Mouse (Mus musculus) hindbrain, embryonic 16.5 days (tissue): ENCODE results near the gene Brca2. TPM values are rescaled to one million over a fixed set of nuclear protein-coding genes. Genes with fewer than 3 reads are reported as not detected.

ENCODE experiments used
- ATAC-seq: fragments of 200-750 bp; cut with Nextera tagmentation; 2 replicates; pipeline ENCODE4 v1.8.0; 2017; ENCODE audit warnings: moderate TSS enrichment, moderate library complexity
- H3K27ac ChIP-seq: fragments of 300-500 bp; sonication (generic); 2 replicates; pipeline ENCODE4 v1.5.1; 2014; ENCODE audit warnings: low read depth, mild to moderate bottlenecking, control low read depth, low read length, moderate library complexity
- H3K27me3 ChIP-seq: fragments of 300-500 bp; sonication (generic); replicated peaks from 2 replicates; pipeline ENCODE4 v1.6.1; 2014; ENCODE audit warnings: low read length; ENCODE audit not compliant: control insufficient read depth, insufficient read depth
- H3K36me3 ChIP-seq: fragments of 300-500 bp; sonication (generic); 2 replicates; pipeline ENCODE4 v1.6.1; 2014; ENCODE audit warnings: mild to moderate bottlenecking, low read length, moderate library complexity, mixed read lengths; ENCODE audit not compliant: control insufficient read depth, insufficient read depth
- H3K4me1 ChIP-seq: fragments of 300-500 bp; sonication (generic); 2 replicates; pipeline ENCODE4 v1.6.1; 2014; ENCODE audit warnings: low read depth, low read length; ENCODE audit not compliant: control insufficient read depth, insufficient read depth
- H3K4me2 ChIP-seq: fragments of 300-500 bp; sonication (generic); 2 replicates; pipeline ENCODE4 v1.6.1; 2014; ENCODE audit warnings: mild to moderate bottlenecking, low read length, control low read depth, moderate library complexity
- H3K4me3 ChIP-seq: fragments of 300-500 bp; sonication (generic); 2 replicates; pipeline ENCODE4 v1.5.1; 2014; ENCODE audit warnings: mild to moderate bottlenecking, low read length, control low read depth, moderate library complexity
- H3K9ac ChIP-seq: fragments of 300-500 bp; sonication (generic); 2 replicates; pipeline ENCODE4 v1.6.1; 2014; ENCODE audit warnings: low read depth, mild to moderate bottlenecking, control low read depth, low read length, moderate library complexity
- H3K9me3 ChIP-seq: fragments of 300-500 bp; sonication (generic); 2 replicates; pipeline ENCODE4 v1.6.1; 2014; ENCODE audit warnings: mild to moderate bottlenecking, low read length, moderate library complexity; ENCODE audit not compliant: control insufficient read depth
- WGBS: fragments of 180-500 bp; shearing (Covaris S2); extraction: QIAGEN DNeasy Blood & Tissue Kit; methylation state at CpG from one replicate; pipeline ENCODE4 v1.1.7; 2014; 5-methylcytosine and 5-hydroxymethylcytosine counted together
- polyA plus RNA-seq: library from polyadenylated mRNA; unstranded; fragments of >200 nt; fragmentation: Nextera tagmentation; extraction: Ambion mirVana; gene quantifications from 2 replicates; pipeline ENCODE4 v1.2.1, GENCODE M21; 2015

Gene Brca2
- polyA plus RNA-seq, 1 experiment from 2014 or later = 11.4 TPM

- Histone ChIP-seq H3K4me3 (peak overlapping the region; percentile 92), H3K4me1 (peaks cover 12% of the 10 kb centered on the region), H3K4me2 (peak overlapping the region; percentile 98), H3K9ac (no peak overlapping the region), H3K9me3 (no peaks in the 10 kb centered on the region), H3K27ac (no peak overlapping the region), H3K27me3 (no peaks in the 10 kb centered on the region), H3K36me3 (no peaks in the 10 kb centered on the region)
- no peak for ATAC-seq
- WGBS = 78% methylated on average over 13 of the region's 13 CpGs
Observed at GRCm38 (mm10) chr5:150592186-150592903, 69.9 kb downstream of the Brca2 start.

- peak; percentile 63 for ATAC-seq
- Histone ChIP-seq H3K9ac (peak overlapping the region; percentile 90), H3K4me1 (peaks cover 12% of the 10 kb centered on the region), H3K9me3 (no peaks in the 10 kb centered on the region), H3K4me3 (peak overlapping the region; percentile 92), H3K27me3 (no peaks in the 10 kb centered on the region), H3K36me3 (no peaks in the 10 kb centered on the region), H3K27ac (peak overlapping the region; percentile 69), H3K4me2 (peak overlapping the region; percentile 98)
- 11% methylated on average over 37 of the region's 40 CpGs for WGBS
Observed at GRCm38 (mm10) chr5:150592904-150593755, 70.7 kb downstream of the Brca2 start.

DNA sequence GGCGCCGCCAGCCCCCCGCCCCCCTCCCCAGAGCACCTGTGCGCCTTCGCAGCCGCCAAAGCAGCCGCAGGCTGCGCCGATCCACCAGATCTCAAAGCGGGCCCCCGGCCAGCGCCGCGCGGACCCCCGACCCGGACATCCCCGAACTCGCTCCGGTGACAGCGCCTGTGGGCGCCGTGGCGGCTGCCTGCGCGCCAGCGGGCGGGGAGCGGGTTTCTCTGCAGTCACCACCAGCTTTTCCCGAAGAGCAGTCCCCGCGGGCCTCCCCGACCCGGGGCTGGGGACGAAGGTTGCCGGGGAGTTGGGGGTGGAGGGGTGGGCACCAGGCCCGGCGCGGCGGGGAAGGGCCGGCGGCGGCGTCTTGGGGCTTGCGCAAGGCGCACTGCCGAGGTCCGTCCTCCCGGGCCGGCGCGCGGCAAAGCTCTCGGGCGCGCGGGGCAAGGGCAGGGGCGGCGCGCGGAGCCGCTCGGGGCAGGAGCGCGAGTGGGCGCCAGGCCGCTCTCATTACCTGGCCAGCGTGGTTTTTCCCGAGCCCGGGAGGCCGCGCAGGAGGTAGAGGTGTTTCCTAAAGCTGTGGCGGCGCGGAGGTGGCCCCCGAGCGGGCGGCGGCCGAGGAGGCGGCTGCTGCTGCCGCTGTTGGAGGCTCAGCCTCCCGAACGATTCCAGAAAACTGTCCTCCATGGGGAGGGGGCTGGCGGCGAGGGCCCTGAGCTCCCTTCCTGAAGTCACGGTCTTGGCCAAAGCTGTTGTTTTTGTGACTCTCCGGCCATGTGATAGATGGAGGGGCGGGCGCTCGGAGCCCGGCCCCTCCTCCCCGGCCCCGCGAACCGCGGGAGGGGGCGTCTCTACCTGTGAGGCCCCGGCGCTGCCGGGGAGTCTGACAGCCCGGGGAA, 71.6 kb downstream of the Brca2 start:
- Histone ChIP-seq H3K4me1 (peaks cover 12% of the 10 kb centered on the region), H3K36me3 (no peaks in the 10 kb centered on the region), H3K9ac (peak overlapping the region; percentile 90), H3K4me2 (peak overlapping the region; percentile 98), H3K9me3 (no peaks in the 10 kb centered on the region), H3K27ac (peak overlapping the region; percentile 69), H3K27me3 (no peaks in the 10 kb centered on the region), H3K4me3 (peak overlapping the region; percentile 92)
- peak; percentile 89 for ATAC-seq
- WGBS = under 1% methylated on average over 67 of the region's 102 CpGs

DNA sequence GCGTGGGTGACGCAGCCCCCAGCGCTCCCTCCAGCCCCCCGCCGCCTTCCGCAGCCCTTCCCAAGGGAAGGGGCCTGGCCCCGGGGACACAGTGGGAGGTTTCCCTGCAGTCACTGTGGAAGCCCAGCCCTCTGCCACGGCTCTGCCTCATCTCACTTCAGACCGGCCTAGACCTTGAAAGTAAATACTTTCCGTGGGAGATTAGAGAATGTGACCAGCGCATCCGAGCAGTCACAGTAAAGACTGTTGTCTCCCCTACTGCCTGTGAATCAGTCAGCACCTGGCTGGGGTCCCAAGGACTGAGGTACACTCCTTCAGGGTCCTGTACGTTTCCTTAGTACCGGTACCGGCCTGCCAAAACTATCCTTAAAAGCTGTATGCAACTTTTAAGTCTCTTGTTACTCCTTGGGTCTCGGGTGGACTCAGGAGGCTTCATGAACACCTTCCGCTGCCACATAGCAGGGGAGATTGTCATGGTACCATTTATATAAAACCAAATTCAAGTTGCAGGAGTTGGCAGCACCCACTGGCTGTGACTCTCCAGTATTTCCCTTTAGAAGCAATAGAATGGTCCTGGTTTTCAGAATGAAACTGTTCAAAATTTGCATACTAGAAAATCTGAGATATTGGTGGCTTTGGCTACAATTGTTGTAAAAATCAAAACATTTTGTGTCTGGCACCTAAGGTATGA, 72.4 kb downstream of the Brca2 start:
- Histone ChIP-seq H3K36me3 (no peaks in the 10 kb centered on the region), H3K27me3 (no peaks in the 10 kb centered on the region), H3K9ac (peak overlapping the region; percentile 90), H3K4me1 (peaks cover 12% of the 10 kb centered on the region), H3K27ac (peak overlapping the region; percentile 69; the same call in 1 of the 2 replicates), H3K4me3 (peak overlapping the region; percentile 92), H3K4me2 (peak overlapping the region; percentile 98), H3K9me3 (no peaks in the 10 kb centered on the region)
- WGBS = 6% methylated on average over 17 of the region's 17 CpGs
- peak; percentile 73 for ATAC-seq

DNA sequence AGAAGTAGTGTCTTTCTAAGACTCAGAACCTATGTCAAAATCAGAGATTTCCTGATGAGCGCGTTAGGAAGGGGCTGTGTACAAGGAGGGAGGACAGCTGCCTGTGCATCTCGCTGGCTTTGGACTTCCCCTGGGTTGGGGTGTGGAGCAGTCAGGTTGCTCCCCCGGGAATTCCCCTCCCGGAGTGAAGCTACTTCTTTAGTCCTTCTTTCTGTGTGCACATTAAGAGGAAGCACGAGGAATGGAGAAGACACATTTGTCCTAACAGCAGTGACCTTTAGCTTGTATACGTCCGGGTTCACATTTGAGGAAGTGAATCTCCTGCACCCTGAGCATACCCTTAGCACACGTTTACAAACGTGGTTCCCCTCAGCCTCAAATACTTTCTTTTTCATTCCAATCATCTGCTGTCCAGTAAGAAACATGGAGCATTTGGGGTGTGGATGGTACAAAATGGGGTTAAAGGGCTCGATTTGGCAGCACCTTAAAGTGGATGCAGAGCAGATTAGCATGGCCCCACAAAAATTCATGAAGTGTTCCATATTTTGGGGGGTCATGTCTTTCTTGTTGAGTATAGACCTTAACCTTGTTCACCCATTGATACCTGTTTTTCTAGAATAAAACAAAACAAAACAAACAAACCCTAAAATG, 73.1 kb downstream of the Brca2 start:
- 56% methylated on average over 11 of the region's 11 CpGs for WGBS
- H3K9ac ChIP-seq = no peak overlapping the region
- no peak overlapping the region for H3K4me3 ChIP-seq
- H3K36me3 ChIP-seq = no peaks in the 10 kb centered on the region
- no peak overlapping the region for H3K4me2 ChIP-seq
- H3K9me3 ChIP-seq = no peaks in the 10 kb centered on the region
- no peaks in the 10 kb centered on the region for H3K27me3 ChIP-seq
- H3K27ac ChIP-seq = no peak overlapping the region
- no peak for ATAC-seq
- peaks cover 12% of the 10 kb centered on the region for H3K4me1 ChIP-seq

- no peak within 1 kb of the TSS for H3K4me2 ChIP-seq
- H3K9me3 ChIP-seq = no peaks in the 10 kb centered on the region
- 83% methylated on average over 7 of the region's 7 CpGs for WGBS
- no peak within 1 kb of the TSS for H3K27ac ChIP-seq
- H3K4me1 ChIP-seq = peaks cover 20% of the 10 kb centered on the region
- no peak within 1 kb of the TSS for H3K9ac ChIP-seq
- H3K36me3 ChIP-seq = no peaks in the 10 kb centered on the region
- no peaks in the 10 kb centered on the region for H3K27me3 ChIP-seq
- no peak for ATAC-seq
- no peak within 1 kb of the TSS for H3K4me3 ChIP-seq
Observed at GRCm38 (mm10) chr5:150597088-150597487, 74.7 kb downstream of the Brca2 start, which contains the start of gene N4bp2l1. Gene N4bp2l1 (minus strand): TSS chr5:150597188.

GRCm38 (mm10) chr5:150598202-150599119, 76.0 kb downstream of the Brca2 start:
- Histone ChIP-seq H3K36me3 (no peaks in the 10 kb centered on the region), H3K4me2 (no peak overlapping the region), H3K9me3 (no peaks in the 10 kb centered on the region), H3K9ac (no peak overlapping the region), H3K27ac (no peak overlapping the region), H3K4me1 (peaks cover 13% of the 10 kb centered on the region), H3K27me3 (no peaks in the 10 kb centered on the region), H3K4me3 (no peak overlapping the region)
- ATAC-seq = no peak
- WGBS = 76% methylated on average over 21 of the region's 21 CpGs
